In the genomic region with DNA sequence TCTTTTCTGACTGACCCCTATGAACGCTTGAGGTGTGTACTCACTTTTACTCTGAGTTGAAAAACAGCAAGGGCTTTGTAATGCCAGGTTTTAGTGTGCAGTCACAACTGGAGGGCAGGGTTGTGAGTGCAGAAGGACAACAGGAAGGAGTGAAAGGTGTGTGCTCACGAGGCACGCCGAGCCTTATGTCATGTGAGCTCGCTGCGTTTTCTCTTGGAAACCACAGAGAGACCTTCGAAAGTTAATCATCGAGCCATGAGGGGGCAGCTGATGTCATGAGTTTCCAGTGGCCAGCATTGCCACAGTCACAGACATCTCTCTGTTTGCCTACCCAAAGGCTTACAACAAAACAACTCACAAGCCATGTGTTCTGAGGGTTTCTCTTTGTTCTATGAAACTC, we compare ENCODE assay signal across 12 mouse cellular contexts.
DNase-seq lines count a peak whose midpoint lies in the region; ATAC-seq and TF ChIP-seq lines count a peak whose summit lies in the region.
"Had no signal": no experiment of that assay in that cellular context is flagged by ENCODE, and none has a peak within 500 bp of the region (broad histone marks: within the 10 kb centered on the region; RNA-seq: fewer than 3 reads in every experiment).

No protein-coding gene starts in this region.

- peak; percentile 56 for DNase-seq in liver, adult 2 months (ENCODE audit: extremely low read depth, low read depth, low spot score)
- peak; percentile 62 for DNase-seq in adrenal gland, postnatal 14 days
- DNase-seq in left cerebral cortex, postnatal 10 days (ENCODE audit: extremely low spot score in 1 of 2, low spot score in 2 of 2): no peak
- DNase-seq: cerebellum, adult 9-10 months; heart, adult 2 months; lung, adult 18-20 months had no signal

- H3K9me3 ChIP-seq in liver, embryonic 12.5 days (replicated peaks): no peaks in the 10 kb centered on the region
- no peaks in the 10 kb centered on the region for H3K9me3 ChIP-seq in kidney, embryonic 14.5 days (ENCODE audit: control insufficient read depth, low read length)
- no peaks in the 10 kb centered on the region for H3K9me3 ChIP-seq in limb, embryonic 12.5 days
- H3K9me3 ChIP-seq: embryonic facial prominence, embryonic 12.5 days had no signal

- no peaks in the 10 kb centered on the region for H3K36me3 ChIP-seq in liver, adult 2 months (ENCODE audit: control insufficient read depth, insufficient read depth, low read length)
- no peaks in the 10 kb centered on the region for H3K36me3 ChIP-seq in liver, embryonic 12.5 days
- H3K36me3 ChIP-seq in kidney, embryonic 14.5 days (ENCODE audit: control insufficient read depth, insufficient read depth, low read length): no peaks in the 10 kb centered on the region
- H3K36me3 ChIP-seq in limb, embryonic 12.5 days: no peaks in the 10 kb centered on the region
- H3K36me3 ChIP-seq: embryonic facial prominence, embryonic 12.5 days had no signal

- no peak overlapping the region for H3K4me2 ChIP-seq in liver, embryonic 12.5 days
- H3K4me2 ChIP-seq in kidney, embryonic 14.5 days (replicated peaks; ENCODE audit: low read depth, low read length): no peak overlapping the region
- no peak overlapping the region for H3K4me2 ChIP-seq in limb, embryonic 12.5 days
- H3K4me2 ChIP-seq: embryonic facial prominence, embryonic 12.5 days had no signal

- no peaks in the 10 kb centered on the region for H3K79me2 ChIP-seq in liver, adult 2 months (ENCODE audit: control insufficient read depth, insufficient read depth, low read length)

- TF ChIP-seq CTCF in liver, adult 2 months (IDR thresholded peaks at IDR 0.05; ENCODE audit: low read depth, low read length): no peak

- no peak for ATAC-seq in liver, embryonic 12.5 days
- peak; percentile 36; the same call in 1 of the 2 replicates for ATAC-seq in kidney, embryonic 14.5 days (ENCODE audit: low FRiP score, low TSS enrichment)
- ATAC-seq in limb, embryonic 12.5 days (ENCODE audit: insufficient number of reproducible peaks, insufficient read depth, low FRiP score, low TSS enrichment, low read depth): no peak
- ATAC-seq in CD4-positive, CD25-positive, alpha-beta regulatory T cell, adult 4 months: no peak

- no peak overlapping the region for H3K9ac ChIP-seq in liver, adult 2 months (ENCODE audit: low read depth, low read length)
- no peak overlapping the region for H3K9ac ChIP-seq in liver, embryonic 12.5 days
- H3K9ac ChIP-seq in kidney, embryonic 14.5 days (ENCODE audit: low read depth, low read length): no peak overlapping the region
- H3K9ac ChIP-seq in limb, embryonic 12.5 days (replicated peaks): no peak overlapping the region
- H3K9ac ChIP-seq: embryonic facial prominence, embryonic 12.5 days had no signal

- 20% methylated on average over 8 of the region's 8 CpGs for WGBS in liver, adult 2 months
- 42% methylated on average over 8 of the region's 8 CpGs for WGBS in liver, embryonic 12.5 days (ENCODE audit: insufficient replicate concordance)
- 16% methylated on average over 8 of the region's 8 CpGs for WGBS in kidney, embryonic 14.5 days
- 43% methylated on average over 8 of the region's 8 CpGs for WGBS in limb, embryonic 12.5 days

- TF ChIP-seq POLR2A in liver, adult 2 months (IDR thresholded peaks at IDR 0.05; ENCODE audit: extremely low read depth, insufficient read depth, low read length): no peak

- intact Hi-C loops in left cerebral cortex, postnatal 10 days (cut with DNase I): no loop called here

- no peaks in the 10 kb centered on the region for H3K27me3 ChIP-seq in liver, adult 2 months (ENCODE audit: control insufficient read depth, insufficient read depth, low read length)
- H3K27me3 ChIP-seq in liver, embryonic 12.5 days (replicated peaks): no peaks in the 10 kb centered on the region
- H3K27me3 ChIP-seq in kidney, embryonic 14.5 days (ENCODE audit: control insufficient read depth, insufficient read depth, low read length): no peaks in the 10 kb centered on the region
- H3K27me3 ChIP-seq in limb, embryonic 12.5 days: no peaks in the 10 kb centered on the region
- H3K27me3 ChIP-seq: embryonic facial prominence, embryonic 12.5 days had no signal

- no peak overlapping the region for H3K27ac ChIP-seq in liver, adult 2 months (replicated peaks; ENCODE audit: insufficient read depth, low read depth, low read length)
- no peak overlapping the region for H3K27ac ChIP-seq in liver, embryonic 12.5 days
- H3K27ac ChIP-seq in kidney, embryonic 14.5 days (ENCODE audit: low read depth, low read length): peak overlapping the region; percentile 19; the same call in 1 of the 2 replicates
- H3K27ac ChIP-seq in limb, embryonic 12.5 days: peak overlapping the region; percentile 46; the same call in 1 of the 2 replicates
- H3K27ac ChIP-seq: embryonic facial prominence, embryonic 12.5 days; heart, adult 2 months; stomach, postnatal 0 days had no signal

- H3K4me3 ChIP-seq in liver, adult 2 months (ENCODE audit: insufficient read depth, low read depth, low read length): no peak overlapping the region
- H3K4me3 ChIP-seq in liver, embryonic 12.5 days: no peak overlapping the region
- H3K4me3 ChIP-seq in kidney, embryonic 14.5 days (ENCODE audit: low read length): no peak overlapping the region
- no peak overlapping the region for H3K4me3 ChIP-seq in limb, embryonic 12.5 days (replicated peaks)
- H3K4me3 ChIP-seq: embryonic facial prominence, embryonic 12.5 days; heart, adult 2 months had no signal

- no peaks in the 10 kb centered on the region; the same call in 1 of the 2 replicates for H3K4me1 ChIP-seq in liver, adult 2 months (ENCODE audit: control insufficient read depth, insufficient read depth, low read length)
- peaks cover 62% of the 10 kb centered on the region for H3K4me1 ChIP-seq in liver, embryonic 12.5 days
- peaks cover 16% of the 10 kb centered on the region for H3K4me1 ChIP-seq in kidney, embryonic 14.5 days (ENCODE audit: control insufficient read depth, insufficient read depth, low read length)
- peaks cover 40% of the 10 kb centered on the region for H3K4me1 ChIP-seq in limb, embryonic 12.5 days (replicated peaks)

Comparison
In these comparisons a context has a peak if more than half of its experiments do, and no peak if none do; other contexts are left out.
1. DNase-seq: peak in liver, adult 2 months (single experiment) and adrenal gland, postnatal 14 days (single experiment); none in left cerebral cortex, postnatal 10 days (0 of 2).
2. H3K27ac ChIP-seq: peak in kidney, embryonic 14.5 days (single experiment) and limb, embryonic 12.5 days (single experiment); none in liver, adult 2 months (single experiment) and liver, embryonic 12.5 days (single experiment).